Mouse (Mus musculus) lung, postnatal 14 days (tissue): ENCODE results near the gene Cdk19.

Source experiments
- DNase-seq: peaks from one replicate; pipeline ENCODE4 v3.0.0; 2021

The Cdk19 gene

DNA sequence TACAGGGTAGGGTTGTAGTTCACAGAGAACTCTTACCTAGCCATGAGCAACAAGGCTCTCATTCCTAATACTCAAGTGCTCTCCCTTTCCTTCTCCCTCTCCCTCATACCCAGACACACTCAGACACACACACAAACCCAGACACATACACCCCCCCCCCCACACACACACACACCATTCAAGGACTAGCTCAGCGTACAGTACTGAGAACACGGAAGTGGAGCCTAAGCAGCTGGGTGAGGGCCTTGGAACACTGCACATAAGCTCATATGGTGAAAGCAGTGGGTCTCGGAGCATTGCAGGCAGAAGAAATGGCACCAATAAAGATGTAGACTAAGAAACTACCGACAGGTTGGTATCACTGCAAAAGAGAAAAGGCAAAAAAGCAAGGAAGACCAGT is 105.2 kb downstream of the Cdk19 start:
- DNase-seq: no peak

DNA sequence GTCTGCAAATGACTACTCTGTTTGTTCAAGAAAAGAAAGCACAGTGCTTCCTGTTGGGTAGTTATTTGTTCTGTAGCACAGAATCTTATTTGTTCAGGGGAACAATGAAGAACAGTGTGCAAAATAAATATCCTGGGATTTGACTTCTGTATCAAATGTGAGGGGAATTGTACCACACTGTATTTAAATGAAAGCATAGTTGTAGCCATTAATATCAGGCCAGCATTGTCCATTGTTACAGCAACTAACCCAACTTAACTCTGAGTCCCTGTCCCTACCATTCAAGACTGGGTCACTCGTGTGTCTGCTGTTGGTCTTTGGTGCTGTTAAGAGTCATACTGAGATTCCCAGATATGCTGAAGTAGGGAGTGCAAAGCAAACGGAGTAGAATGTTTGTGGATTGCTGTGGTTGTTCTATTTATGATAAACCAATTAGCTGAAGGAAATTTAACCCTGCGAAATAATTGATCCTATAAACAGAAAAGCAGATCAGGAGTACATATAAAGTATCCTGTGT is 106.8 kb downstream of the Cdk19 start:
- no peak for DNase-seq

DNA sequence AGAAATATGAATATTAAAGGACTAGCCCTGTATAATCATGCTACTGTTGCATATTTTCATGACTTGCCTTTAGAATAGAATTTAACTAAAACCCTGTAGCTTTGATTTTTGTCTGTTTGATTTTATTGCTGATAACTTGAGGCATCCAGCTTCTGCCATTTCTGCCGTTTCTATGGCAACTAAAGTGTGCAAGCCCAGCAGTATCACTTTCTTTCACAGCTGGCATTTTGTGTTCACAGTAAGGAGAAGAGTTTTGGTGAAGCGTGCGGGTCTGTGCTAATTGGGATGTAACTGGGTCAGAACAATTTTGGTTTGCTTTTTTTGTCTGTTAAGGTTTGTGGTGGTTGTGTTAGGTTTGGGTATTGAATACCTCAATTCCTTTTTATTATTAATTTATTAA is 107.3 kb downstream of the Cdk19 start:
- no peak for DNase-seq

DNA sequence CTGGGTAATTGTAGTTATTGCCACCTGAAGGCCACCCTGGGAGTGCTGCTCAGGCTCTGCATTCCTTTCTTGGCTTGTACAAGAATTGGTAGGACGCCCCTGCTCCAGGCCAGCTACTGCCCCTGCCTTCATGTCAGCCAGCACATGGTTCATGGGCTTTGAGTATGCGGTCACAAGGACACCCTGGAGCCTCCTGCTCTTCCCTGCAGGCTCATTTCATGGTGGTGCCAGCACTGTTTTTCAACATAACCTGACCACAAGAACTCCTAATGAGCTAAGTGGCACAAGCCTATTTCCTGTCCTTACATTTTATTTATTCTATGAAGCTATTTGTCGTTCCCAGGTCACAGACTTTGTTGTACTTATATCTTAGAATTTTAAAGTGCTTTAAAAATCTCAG is 107.9 kb downstream of the Cdk19 start:
- no peak for DNase-seq

DNA sequence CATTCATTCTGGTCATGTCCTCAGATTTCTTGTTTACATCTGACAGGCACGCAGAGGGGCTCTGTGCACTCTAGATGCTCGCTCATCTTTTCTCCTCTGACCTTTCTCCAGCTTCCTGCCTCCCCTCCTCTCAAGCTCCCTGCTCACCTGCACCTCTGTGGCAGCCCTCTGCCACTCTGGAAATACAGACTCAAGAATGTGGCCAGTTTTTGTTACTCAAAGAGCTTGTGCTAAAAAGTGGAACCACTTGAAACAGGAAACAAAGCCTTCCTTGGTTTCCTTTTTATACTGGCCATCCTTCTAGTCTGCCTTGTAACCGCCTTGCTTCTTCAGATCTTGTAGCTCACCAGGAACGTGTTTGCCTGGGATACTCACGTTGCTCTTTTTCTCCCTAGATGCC is 108.6 kb downstream of the Cdk19 start:
- no peak for DNase-seq

DNA sequence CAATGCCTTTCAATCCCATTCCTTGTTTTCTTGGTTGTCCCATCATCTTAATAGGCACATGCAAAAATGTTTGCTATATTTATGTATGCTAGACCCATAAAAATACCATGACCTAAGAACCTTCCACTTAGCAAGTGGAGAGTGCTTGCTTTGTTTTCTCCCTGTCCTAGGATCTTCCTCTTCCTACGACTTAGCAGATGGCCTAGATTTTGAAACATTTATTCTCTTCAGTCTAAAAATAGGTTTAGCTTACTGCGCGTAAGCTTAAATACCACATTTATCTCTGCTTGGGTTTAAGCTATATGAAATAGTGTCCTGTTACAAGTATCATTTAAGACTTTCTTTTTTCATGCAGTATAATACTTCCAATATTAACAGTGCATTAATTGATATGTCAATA is 109.1 kb downstream of the Cdk19 start:
- DNase-seq: no peak

DNA sequence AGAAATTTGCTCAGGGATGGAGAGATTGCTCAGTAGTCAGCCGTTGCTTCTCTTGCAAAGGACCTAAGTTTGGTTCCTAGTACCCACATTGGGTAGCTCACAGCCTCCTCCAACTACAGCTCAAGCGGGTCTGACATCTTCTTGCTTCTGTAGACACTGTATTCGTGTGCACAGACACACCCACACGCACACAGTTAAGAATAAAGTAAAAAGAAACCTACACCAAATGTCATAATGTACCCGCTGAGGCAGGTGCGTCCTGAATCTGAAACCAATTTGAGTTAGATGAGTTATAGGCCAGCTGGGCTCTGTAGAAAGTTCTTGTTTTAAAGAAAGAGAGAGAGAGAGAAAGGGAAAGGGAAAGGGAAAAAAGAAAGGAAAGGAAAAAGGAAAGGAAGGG is 110.2 kb downstream of the Cdk19 start:
- no peak for DNase-seq

DNA sequence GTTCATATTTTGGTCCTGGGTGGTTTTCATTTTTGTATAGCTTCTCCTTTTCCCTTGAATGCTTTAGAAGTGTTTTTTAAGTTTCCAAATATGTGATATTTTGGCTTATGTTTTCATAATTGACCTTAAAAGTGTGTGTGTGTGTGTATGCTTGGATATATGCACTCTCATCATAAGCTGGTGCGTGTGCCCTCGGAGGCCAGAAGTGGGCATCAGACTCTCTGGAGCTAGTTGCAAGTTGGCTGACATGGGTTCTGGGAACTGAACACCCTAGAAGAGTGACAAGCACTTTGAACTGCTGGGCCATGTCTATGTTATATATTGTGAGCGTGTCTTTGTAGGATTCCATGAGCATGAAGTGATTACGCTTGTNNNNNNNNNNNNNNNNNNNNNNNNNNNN is 110.8 kb downstream of the Cdk19 start:
- DNase-seq: no peak

DNA sequence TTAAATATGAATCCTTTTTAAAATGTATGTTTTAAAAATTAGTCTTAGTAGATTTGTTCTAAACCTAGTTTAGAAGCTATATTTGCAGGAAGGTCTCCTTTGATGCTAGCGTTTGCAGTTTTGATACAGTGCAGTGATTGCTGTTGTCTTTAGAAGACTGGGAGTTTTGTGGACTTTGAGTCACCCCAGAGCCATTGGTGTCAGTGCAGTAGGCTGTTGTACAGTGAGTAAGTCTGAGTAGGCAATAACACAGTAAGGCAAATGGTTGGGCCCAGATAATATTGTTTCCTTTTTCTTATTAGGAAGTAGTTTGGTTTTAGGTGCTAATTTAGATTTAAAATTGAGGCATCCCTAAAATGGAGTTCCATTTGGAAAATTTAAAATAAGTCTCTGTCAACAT is 117.8 kb downstream of the Cdk19 start:
- no peak for DNase-seq

DNA sequence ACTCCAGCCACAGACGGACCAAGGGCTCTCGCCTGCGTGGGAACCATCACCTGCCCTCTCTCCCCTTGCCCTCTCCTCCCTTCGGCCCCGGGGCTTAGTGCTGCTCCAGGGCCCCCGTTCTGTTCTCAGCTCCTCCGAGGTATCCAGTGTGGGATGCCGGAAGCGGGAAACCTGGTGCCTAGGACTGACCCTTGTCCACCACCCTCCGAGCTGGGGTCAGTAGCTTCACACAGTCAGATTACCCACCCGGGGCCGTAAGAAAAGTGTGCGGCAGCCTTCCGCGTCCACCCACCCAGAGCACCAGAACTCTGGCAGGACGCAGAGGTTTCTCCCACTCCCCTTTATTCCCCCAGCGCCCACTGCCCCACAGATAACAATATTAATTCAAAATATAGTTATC is 119.8 kb downstream of the Cdk19 start:
- DNase-seq: no peak

DNA sequence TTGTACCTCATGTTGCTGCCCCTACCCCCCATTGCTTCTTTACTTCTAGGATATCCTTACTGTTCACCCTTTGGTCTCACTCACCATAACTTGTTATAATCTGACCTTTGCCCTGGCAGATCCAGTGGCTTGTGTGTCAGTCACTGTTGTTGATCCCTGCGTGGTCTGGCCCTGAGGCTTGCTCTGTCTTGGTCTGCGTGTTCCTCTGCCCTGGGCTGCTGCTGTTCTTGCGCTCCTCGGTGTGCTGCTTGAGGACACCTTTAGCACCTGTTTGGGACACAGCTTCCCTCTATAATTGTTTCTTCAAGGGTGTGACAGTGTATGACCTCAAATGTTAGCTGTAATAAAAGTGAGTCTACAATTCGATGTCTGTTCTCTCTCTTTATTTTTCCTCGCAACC is 122.0 kb downstream of the Cdk19 start:
- no peak for DNase-seq

DNA sequence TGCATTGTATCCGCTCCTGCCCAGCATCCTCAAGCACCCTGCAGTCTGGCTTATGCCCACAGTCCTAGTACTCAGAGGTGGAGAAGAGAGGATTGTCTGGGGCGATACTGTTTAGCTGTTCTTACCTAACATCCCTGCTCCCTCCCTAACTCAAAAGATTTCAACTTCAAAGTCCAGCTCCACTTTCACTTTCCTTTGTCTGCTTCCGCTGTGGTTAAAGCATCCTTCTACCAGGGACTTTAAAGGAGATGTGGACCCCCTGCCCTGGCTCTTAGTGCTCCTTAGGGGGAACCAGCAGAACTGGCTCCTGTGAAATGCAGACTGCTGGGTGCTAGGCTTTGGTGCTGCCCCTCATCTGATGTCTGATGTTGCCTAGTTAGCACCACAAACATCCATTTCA is 122.9 kb downstream of the Cdk19 start:
- no peak for DNase-seq

DNA sequence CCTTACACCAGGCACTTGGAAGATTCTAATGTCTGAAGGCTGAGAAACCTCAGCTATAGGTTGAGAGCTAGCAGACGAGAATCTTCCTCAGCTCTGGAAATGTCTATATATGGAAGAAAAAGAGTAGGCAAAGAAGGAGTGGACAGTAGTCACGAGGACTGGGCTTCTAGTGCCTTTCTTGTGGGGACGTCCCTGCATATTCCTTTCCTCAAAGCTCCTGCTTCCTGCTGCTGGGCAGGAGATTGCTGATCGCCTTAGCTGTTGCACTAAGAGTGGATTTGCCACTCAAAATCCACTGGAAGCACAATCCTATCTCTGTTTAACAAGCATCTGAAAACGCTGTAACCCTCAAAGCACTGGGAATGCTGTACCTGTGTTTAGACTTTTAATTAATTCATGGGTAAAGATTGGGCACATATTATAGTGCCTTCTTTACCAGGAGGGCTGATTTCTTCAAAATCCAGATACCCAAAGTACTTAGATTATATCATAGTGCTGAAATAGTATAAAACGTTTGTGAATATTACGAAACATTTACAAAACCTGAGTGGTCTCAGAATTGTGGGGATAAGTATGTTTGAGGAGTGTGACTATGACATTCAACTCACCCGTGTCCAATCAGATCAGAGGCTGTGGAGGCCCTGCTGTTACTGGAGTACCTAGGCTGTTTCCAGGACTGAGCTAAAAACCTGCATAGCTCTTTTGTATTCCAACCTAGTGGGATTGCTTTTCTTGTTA is 128.0 kb downstream of the Cdk19 start:
- no peak for DNase-seq

DNA sequence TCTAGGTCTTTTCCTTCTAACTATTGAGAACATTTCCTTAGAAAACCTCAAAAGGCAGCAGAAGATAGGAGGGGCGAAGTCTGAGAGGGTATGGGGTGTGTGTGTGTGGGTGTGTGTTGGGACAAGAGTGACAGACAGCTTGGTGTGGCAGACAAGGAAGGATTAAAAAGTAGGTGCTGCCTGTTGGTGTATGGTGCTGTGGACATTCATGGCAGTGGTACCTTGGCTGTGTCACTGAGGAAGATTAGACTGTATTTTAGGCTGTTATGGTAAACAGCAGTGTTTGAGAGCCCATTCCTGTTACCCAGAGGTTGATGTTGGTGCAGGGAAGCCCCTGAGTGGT is 128.5 kb downstream of the Cdk19 start:
- DNase-seq: no peak

DNA sequence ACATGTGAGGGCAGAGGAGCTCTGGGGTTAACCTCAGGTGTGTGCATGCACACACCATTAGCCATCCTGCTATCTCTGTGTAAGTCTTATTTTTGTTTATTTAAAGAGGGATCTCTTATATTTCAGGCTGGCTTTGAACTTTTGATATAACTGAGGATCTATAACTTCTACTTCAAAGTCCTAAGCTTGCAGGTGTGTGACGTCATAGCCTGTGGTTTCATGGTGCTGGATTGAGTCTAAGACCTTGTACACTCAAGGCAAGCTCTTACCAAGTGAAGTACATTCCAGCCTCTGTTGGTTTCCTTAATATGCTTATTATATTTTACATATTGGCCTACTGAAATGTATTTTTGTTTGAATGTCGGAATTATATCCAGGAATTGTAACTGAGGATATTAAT is 129.8 kb downstream of the Cdk19 start:
- no peak for DNase-seq

DNA sequence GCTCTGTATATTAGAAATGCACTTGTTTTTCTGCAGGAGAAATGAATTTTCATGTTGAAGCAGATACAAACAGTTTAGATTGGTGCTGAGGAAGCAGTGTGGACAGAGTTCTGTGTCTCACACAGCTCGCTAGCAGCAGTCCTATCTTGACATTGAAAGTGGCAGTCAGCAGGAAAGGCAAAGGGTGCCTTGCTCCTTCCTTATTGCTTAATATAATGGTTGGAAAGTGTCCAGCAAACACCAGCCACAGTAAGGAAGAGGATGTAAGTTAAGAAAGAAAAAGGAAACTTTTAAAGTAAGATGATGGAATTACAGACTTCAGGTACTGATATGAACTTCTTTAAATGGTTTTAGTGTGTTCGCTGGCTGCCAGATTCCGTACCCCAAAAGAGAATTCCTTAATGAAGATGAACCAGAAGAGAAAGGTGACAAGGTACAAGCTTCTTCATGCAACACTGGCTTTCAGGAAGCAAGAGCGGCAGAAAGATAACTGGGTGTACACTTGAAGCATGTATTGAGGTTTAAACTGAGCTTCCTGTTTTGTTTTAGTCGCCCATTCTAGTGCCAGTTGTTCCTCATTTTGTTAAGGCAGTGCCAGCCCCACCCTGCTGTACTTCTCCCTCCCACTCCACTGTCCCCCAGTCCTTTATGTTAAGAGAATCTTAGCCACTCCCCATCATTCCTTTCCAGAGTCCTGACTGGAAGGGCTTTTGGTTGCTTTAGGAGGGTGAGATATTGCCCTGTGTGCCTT is 137.3 kb downstream of the Cdk19 start:
- DNase-seq: peak; percentile 19

DNA sequence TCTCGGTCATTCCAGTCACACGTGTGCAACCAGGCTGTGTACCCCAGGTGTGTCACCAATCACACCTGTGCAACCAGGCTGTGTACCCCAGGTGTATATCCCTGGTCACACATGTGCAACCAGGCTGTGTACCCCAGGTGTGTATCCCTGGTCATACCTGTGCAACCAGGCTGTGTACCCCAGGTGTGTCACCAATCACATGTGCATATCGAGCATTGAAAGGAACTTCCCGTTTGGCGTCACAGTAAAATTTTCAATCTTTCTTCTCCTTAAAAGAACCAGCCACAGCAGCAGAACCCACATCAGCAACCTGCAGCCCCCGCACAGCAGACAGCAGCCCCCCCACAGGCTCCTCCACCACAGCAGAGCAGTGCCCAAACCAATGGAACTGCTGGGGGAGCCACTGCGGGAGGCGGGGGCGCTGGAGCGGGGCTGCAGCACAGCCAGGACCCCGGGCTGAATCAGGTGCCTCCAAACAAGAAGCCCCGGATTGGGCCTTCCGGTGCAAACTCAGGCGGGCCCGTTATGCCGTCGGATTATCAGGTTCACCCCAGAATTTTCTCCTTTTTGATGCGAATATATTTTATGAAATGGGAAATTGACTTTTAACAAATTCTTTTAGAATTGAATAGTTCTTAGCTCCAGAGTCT is 138.2 kb downstream of the Cdk19 start:
- no peak for DNase-seq

DNA sequence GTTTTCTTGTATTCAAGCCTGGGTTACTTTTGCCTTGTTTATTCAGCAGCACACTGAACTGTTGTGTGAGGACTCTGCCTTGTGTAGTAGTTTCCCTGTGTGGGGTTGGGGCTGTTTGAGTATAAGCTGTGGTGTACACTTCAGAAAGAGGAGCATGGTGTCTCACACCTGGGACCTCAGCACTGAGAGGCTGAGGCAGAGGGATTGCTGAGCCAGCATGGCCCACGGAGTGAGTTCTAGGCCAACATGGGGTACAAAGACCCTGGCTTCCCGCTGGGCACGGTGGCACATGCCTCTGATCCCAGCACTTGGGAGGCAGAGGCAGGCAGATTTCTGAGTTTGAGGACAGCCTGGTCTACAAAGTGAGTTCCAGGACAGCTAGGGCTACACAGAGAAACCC is 139.3 kb downstream of the Cdk19 start:
- no peak for DNase-seq

DNA sequence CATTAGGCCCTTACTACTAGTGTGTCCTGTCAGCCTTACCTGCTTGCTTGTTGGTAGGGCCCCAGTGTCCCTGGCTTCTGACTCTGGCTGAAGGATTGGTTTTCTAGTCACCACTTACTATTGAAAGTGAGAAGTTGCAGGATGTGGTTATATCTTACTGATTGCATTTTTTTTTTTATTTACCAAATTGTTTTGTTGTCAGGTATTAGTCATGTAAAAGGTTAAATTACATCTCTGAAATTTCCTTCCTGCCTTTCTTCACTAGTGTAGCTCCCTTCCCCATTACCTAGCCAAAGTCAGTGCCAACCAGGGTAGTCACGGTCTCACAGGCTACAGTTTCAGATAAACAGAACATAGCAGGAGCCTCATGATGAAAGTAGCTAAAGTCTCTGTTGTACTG is 139.9 kb downstream of the Cdk19 start:
- DNase-seq: no peak

DNA sequence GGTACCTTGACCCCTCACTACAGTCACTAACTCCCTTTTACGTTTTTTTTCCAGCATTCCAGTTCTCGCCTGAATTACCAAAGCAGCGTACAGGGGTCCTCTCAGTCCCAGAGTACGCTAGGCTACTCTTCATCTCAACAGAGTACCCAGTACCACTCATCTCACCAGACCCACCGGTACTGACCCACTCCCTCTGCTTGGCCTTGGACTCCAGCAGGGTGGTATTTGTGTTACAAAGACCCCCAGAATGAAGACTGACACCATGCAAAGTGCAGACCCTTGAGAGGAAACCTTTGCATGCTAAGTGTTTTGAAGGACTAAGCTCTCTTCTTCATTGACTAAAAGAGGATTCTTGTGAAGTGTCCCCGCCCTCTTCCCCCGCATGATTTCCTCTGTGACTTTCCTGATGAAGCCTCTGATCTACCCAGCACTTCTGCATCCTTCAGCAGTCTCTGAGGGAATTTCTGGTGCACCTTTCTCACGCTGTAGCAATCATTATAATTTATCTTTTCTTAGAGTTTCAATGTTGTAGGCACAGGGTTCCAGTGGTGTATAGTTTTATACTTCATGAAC is 140.3 kb downstream of the Cdk19 start:
- no peak for DNase-seq

DNA sequence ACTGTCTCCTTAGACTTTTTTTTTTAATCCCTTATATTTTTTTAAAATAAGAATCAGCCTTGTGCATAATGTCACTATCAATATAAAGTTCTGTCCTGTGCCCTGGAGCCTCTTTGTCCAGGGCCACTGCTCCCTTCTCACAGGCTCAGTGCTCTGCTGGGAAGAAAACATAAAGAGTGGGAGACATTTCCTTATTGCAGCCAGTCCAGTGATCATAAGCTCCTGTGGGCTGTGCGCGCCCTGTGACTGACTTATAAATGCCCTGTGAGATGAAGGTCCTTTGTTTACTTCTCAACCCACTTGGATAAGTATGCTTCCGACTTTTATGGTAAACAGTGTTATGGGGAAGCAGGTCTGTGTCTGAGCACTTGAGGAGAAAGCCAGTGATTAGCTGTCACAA is 142.2 kb downstream of the Cdk19 start:
- DNase-seq: no peak

DNA sequence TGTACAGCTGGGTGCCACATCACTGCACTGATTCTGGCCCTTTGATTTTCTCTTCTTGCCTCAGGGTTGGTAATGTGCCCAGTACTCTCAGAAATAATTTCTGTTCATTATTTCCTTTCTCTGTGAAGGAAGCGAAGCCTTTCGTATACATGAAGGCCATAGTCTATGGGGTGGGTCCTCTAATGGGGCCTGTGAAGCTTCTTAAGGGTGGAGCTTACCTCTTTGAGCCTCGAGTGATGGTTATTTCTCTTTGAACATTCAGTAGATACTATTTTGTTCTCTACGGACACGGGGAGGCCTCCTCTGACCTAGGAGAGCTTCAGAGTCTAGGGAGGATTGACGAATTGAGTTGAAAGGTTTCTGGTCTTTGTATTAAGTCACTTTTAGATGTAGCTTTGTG is 142.9 kb downstream of the Cdk19 start:
- DNase-seq: no peak

DNA sequence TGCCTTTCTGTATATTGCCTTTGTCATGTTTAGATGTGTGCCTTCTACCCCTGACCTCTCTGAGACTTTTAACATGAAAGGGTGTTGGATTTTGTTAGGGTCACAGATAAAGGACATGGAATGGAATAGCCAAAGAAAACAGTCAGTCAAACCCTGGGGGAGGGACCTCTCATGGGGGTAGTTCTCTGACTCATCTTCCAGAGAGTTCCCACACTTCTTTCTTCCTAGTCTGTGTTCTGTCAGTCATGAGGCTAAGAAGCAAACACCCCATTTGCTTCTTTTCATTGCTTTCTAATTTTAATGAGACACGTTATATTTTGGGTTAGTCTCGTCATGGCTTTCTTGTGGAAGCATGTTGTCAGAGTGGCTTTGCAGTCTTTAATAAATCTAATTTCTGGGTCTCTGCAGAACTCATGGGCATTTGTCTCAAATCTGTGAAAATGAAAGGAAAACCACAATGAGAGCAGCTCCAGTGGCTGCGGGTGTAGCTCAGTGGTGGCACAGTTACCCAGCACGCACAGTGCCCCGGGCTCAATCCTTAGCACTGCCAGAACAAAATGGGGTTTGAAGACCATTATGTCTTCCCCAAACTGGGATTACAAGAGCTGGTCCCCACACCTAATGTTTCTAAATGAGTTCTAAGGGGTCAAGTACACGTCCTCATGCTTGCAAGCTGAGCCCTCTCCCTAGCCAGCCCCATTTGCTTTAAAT is 149.9 kb downstream of the Cdk19 start:
- no peak for DNase-seq
